Mouse (Mus musculus) lung, postnatal 0 days (tissue): ENCODE measurements around the gene Gm20388. TPM values are rescaled to one million over a fixed set of nuclear protein-coding genes. Genes with fewer than 3 reads are reported as not detected.
A peak's percentile ranks its signal among the peaks of the same experiment; 100 is the strongest.

ENCODE experiments used
- ATAC-seq: fragments of 200-750 bp; cut with Nextera tagmentation; 2 replicates; pipeline ENCODE4 v1.8.0; 2017; ENCODE audit warnings: moderate library complexity
- DNase-seq: peaks from one replicate; pipeline ENCODE4 v3.0.0-alpha.2; 2016; ENCODE audit warnings: low spot score
- H3K27ac ChIP-seq: fragments of 300-500 bp; sonication (generic); 2 replicates; pipeline ENCODE4 v1.5.1; 2014; ENCODE audit warnings: antibody characterized with exemption, mild to moderate bottlenecking, low read length, mixed read lengths
- H3K27me3 ChIP-seq: fragments of 300-500 bp; sonication (generic); replicated peaks from 2 replicates; pipeline ENCODE4 v1.6.1; 2014; ENCODE audit warnings: low read length, mixed read lengths; ENCODE audit not compliant: insufficient read depth
- H3K36me3 ChIP-seq: fragments of 300-500 bp; sonication (generic); 2 replicates; pipeline ENCODE4 v1.6.1; 2014; ENCODE audit warnings: low read length, mixed read lengths; ENCODE audit not compliant: insufficient read depth
- H3K4me1 ChIP-seq: fragments of 300-500 bp; sonication (generic); 2 replicates; pipeline ENCODE4 v1.6.1; 2014; ENCODE audit warnings: antibody characterized with exemption, low read depth, low read length, mixed read lengths; ENCODE audit not compliant: insufficient read depth
- H3K4me2 ChIP-seq: fragments of 300-500 bp; sonication (generic); replicated peaks from 2 replicates; pipeline ENCODE4 v1.6.1; 2014; ENCODE audit warnings: low read depth, mild to moderate bottlenecking, low read length, moderate library complexity, mixed read lengths
- H3K4me3 ChIP-seq: fragments of 300-500 bp; sonication (generic); 2 replicates; pipeline ENCODE4 v1.5.1; 2014; ENCODE audit warnings: low read depth, low read length
- H3K9ac ChIP-seq: fragments of 300-500 bp; sonication (generic); replicated peaks from 2 replicates; pipeline ENCODE4 v1.6.1; 2014; ENCODE audit warnings: low read depth, mild to moderate bottlenecking
- H3K9me3 ChIP-seq: fragments of 300-500 bp; sonication (generic); 2 replicates; pipeline ENCODE4 v1.6.1; 2016; ENCODE audit warnings: low read length, mixed read lengths
- CTCF ChIP-seq: IDR thresholded peaks from 2 replicates; pipeline ENCODE4 v1.5.1; 2016; ENCODE audit warnings: antibody characterized with exemption, mild to moderate bottlenecking
- EP300 ChIP-seq: IDR thresholded peaks from 2 replicates; pipeline ENCODE4 v1.6.1; 2016; ENCODE audit warnings: antibody characterized with exemption, mild to moderate bottlenecking, control low read depth
- WGBS: fragments of 180-500 bp; shearing (Covaris S2); extraction: QIAGEN DNeasy Blood & Tissue Kit; methylation state at CpG from one replicate; pipeline ENCODE4 v1.1.7; 2014; 5-methylcytosine and 5-hydroxymethylcytosine counted together
- polyA plus RNA-seq: library from polyadenylated mRNA; unstranded; fragments of >200 nt; fragmentation: Nextera tagmentation; extraction: Ambion mirVana; gene quantifications from 2 replicates; pipeline ENCODE4 v1.2.1, GENCODE M21; 2015

The Gm20388 gene
- polyA plus RNA-seq, 1 experiment from 2014 or later = not detected

DNA sequence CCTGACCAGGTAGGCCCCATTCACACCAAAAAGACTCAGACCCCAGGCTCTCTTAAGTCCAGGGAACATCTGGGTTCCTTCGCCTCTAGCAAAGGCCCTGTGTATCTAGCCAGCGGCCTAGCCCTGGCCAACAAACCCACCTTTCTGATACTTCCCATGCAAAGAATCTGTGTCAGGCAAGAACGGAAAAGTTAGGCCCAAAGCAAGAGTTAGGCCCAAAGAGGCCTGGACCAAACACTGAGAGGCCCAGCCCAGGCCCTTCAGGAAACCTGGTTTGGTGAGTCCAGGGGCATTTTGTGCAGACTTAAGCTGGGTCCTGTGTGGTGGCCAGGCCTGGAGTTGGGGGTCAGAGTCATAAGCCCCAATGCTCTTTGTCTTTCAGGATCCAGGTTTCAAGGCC is 1174.9 kb downstream of the Gm20388 start:
- peak overlapping the region; percentile 79 for H3K4me2 ChIP-seq
- H3K9ac ChIP-seq = peak overlapping the region; percentile 67
- H3K4me3 ChIP-seq = peak overlapping the region; percentile 74
- H3K4me1 ChIP-seq = no peaks in the 10 kb centered on the region; the same call in 1 of the 2 replicates
- H3K27me3 ChIP-seq = peaks cover 36% of the 10 kb centered on the region
- DNase-seq (no peak), ATAC-seq (no peak)
- H3K36me3 ChIP-seq = no peaks in the 10 kb centered on the region
- peak overlapping the region; percentile 95 for H3K27ac ChIP-seq
- 24% methylated on average over 3 of the region's 3 CpGs for WGBS
- TF ChIP-seq CTCF = no peak
- no peak for TF ChIP-seq EP300
- no peaks in the 10 kb centered on the region for H3K9me3 ChIP-seq

DNA sequence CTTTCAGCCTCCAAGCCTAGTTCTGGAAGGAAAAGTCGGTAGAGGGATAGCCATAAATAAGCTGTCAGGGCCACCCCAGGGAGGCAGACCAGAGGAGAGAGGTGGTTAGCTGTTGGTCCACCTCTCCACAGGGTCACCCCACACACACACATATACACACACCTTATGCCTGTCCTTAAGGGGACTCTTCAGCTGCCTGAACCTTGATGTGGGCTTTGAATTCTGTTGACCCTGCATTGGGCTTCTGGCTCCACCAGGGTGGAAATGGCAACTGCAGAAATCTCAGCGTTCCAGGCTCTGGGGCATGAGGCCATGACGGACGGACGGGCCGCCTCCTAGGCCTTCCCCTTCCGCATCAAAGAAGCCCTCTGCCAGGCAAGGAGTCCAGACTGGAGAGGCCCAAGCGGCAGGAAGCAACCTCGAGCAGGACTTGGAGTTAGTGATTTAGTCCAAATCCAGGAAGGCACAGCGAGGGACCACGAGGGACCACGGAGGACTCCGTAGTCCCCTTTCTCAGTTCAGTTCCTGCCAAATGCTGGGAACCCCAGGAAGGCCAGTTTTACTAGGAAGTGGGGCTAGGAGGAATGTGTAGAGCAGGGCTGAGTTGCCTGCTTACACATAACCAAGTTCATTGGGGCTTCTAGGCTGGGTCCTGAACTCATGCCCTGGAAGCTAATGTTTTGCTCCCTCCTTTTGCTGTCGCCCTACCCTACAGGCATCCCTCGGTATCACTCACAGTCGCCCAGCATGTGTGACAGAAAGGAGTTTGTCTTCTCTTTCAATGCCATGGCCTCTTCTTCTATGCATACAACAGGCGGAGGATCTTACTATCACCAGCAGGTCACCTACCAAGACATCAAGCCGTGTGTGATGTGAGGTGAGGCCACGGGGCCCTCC is 1175.6 kb downstream of the Gm20388 start:
- no peak for ATAC-seq
- Histone ChIP-seq H3K4me1 (no peaks in the 10 kb centered on the region; the same call in 1 of the 2 replicates), H3K4me3 (peak overlapping the region; percentile 74), H3K4me2 (peak overlapping the region; percentile 79), H3K9ac (peak overlapping the region; percentile 67), H3K9me3 (no peaks in the 10 kb centered on the region), H3K27ac (peak overlapping the region; percentile 95), H3K36me3 (no peaks in the 10 kb centered on the region), H3K27me3 (peaks cover 30% of the 10 kb centered on the region)
- DNase-seq = no peak
- TF ChIP-seq CTCF (peak; percentile 8; the same call in 1 of the 2 replicates), EP300 (no peak)
- 15% methylated on average over 19 of the region's 19 CpGs for WGBS

DNA sequence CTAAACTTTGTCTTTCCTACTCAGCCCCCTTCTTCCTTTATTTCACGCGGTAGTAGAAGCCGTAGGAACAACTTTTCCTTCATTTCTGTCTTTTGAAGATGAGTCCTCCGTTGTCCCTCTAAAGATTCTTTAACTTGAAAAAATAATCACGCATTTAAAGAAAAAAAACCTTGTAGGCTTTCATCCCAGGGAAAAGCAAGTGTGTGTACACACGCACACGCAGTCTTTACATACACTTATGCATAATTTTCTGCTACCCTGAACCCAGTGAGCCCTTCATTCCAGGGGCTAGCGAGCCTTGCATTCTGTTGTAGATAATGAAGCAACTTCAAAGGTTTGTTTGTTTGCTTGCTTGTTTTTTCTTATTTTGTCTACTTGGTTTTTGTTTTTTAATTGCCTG is 1177.6 kb downstream of the Gm20388 start:
- H3K27me3 ChIP-seq = peaks cover 26% of the 10 kb centered on the region
- H3K27ac ChIP-seq = peak overlapping the region; percentile 68
- H3K9me3 ChIP-seq = no peaks in the 10 kb centered on the region
- TF ChIP-seq EP300 (peak; percentile 9; the same call in 1 of the 2 replicates), CTCF (no peak)
- 12% methylated on average over 8 of the region's 8 CpGs for WGBS
- peak overlapping the region; percentile 79 for H3K4me2 ChIP-seq
- ATAC-seq (no peak), DNase-seq (no peak)
- H3K4me1 ChIP-seq = peaks cover 4% of the 10 kb centered on the region
- peak overlapping the region; percentile 74 for H3K4me3 ChIP-seq
- H3K36me3 ChIP-seq = no peaks in the 10 kb centered on the region
- peak overlapping the region; percentile 67 for H3K9ac ChIP-seq

DNA sequence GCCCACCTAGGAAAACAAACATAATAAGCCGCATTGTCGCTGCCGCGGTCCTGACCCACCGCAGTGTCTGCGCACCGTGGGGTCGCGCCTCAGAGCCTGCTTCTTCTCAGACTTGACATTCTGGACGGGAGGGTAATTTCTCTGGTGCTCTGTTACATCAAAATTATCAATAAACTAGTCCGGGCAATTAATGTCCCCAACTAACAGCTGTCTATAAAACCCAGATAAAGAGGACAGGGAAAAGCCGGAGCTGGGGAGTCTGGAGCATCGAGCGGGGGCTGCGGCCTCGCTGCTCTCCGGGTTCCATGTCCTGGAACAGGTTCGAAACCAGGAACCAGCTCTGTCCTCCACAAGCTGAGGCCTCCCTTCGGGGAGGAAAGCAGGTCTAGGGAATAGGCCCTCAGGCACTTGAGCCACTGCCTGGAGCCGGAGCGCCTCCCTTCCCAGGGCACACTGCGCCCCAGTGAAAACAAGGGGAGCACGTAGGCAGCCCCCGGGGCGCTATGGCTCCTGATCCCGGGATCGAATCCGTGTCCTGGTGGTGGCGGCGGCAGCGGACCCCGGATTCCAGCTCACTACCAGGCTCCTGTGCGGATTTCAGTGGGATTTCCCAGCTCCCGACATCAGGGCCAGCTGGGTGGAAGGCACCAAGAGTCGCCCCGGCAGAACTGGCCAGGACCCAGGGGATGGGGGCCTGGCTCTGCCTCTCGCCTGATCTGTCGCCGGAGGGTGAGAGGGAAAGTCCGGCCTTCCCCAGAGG is 1178.4 kb downstream of the Gm20388 start:
- Histone ChIP-seq H3K4me2 (peak overlapping the region; percentile 79), H3K36me3 (no peaks in the 10 kb centered on the region), H3K27me3 (peaks cover 22% of the 10 kb centered on the region), H3K27ac (peak overlapping the region; percentile 68), H3K4me3 (peak overlapping the region; percentile 74), H3K9ac (peak overlapping the region; percentile 67), H3K4me1 (peaks cover 4% of the 10 kb centered on the region), H3K9me3 (no peaks in the 10 kb centered on the region)
- DNase-seq (no peak), ATAC-seq (no peak)
- TF ChIP-seq EP300 = no peak
- no peak for TF ChIP-seq CTCF
- 8% methylated on average over 35 of the region's 40 CpGs for WGBS

DNA sequence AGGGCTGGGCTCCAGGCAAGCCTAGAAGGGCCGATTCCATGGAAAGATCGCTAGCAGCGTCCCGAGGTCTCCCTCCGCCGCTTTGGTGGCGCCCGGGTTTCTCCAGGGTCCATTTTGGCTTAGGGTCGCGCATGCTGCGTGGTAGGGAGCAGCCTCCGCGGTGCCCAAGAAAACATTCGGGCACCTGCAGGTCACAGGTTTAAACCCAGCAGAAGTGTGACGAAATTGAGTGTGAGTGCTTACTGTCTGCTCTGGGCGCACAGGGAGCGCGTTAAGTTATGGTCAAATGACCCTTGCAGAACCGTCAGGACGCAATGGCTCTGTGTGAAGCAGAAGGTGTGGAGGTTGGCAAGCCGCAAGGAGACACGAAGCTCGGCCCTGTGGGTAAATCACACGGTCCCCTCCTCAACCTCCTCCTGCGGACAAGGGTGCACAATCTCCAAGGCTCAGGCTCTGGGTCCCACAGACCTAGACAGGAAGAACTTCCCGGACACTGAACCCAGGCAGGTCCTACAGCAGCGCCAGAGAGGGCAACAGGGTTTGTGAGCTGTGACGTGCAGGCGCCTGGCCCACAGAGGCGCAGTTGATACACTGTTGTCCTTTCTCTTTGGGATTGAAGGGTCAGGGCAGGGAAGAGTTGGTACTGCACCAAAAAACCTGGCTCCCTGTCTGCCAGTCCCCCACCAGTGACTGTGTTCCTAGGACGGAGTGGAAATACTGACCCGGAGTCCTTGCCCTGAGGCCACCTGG is 1179.2 kb downstream of the Gm20388 start:
- Histone ChIP-seq H3K9me3 (no peaks in the 10 kb centered on the region), H3K9ac (peak overlapping the region; percentile 67), H3K4me2 (peak overlapping the region; percentile 79), H3K4me3 (peak overlapping the region; percentile 74), H3K4me1 (peaks cover 4% of the 10 kb centered on the region), H3K36me3 (no peaks in the 10 kb centered on the region), H3K27ac (peak overlapping the region; percentile 68), H3K27me3 (peaks cover 14% of the 10 kb centered on the region; the same call in 1 of the 2 replicates)
- ATAC-seq (peak; percentile 5), DNase-seq (no peak)
- TF ChIP-seq EP300 = no peak
- TF ChIP-seq CTCF = no peak
- WGBS = 13% methylated on average over 32 of the region's 32 CpGs
